Mouse (Mus musculus): Measurements from ENCODE around the gene Dnah8. TPM values are rescaled to one million over a fixed set of nuclear protein-coding genes. Genes with fewer than 3 reads are reported as not detected.
"Not testable (repeated sequence)": the region's sequence is repeated elsewhere in the genome, so short reads cannot be mapped to it uniquely, and the experiment has no call there.

The Dnah8 gene
- polyA plus RNA-seq (2014; fragmentation: Nextera tagmentation; extraction: Ambion mirVana): 0.60 and 0.67 TPM in 2 replicates

- not testable (repeated sequence) for H3K36me3 ChIP-seq (ENCODE audit: control insufficient read depth, insufficient read depth, low read length); H3K4me1 ChIP-seq (ENCODE audit: control insufficient read depth, insufficient read depth, low read length); H3K27ac ChIP-seq (replicated peaks; ENCODE audit: low read depth, low read length); ATAC-seq (ENCODE audit: insufficient number of reproducible peaks, low FRiP score, low TSS enrichment, low read depth); H3K4me3 ChIP-seq (ENCODE audit: low read depth, low read length); DNase-seq (ENCODE audit: low spot score); H3K27me3 ChIP-seq (ENCODE audit: control insufficient read depth, insufficient read depth, low read length); H3K9ac ChIP-seq (ENCODE audit: low read length); H3K4me2 ChIP-seq (ENCODE audit: low read depth, severe bottlenecking); H3K9me3 ChIP-seq (ENCODE audit: control insufficient read depth, low read length)
- no CpG with 5 or more reads among the region's 20 CpGs for WGBS
Measured at GRCm38 (mm10) chr17:30624132-30624531, at the start of gene Dnah8. Dnah8 (plus strand) TSS chr17:30624354.

GRCm38 (mm10) chr17:30574783-30575075 is 49.4 kb upstream of the Dnah8 start:
- WGBS: 81% methylated on average over 8 of the region's 8 CpGs
- no peaks in the 10 kb centered on the region for H3K27me3 ChIP-seq (ENCODE audit: control insufficient read depth, insufficient read depth, low read length)
- H3K9ac ChIP-seq (ENCODE audit: low read length): no peak overlapping the region
- H3K36me3 ChIP-seq (ENCODE audit: control insufficient read depth, insufficient read depth, low read length): no peaks in the 10 kb centered on the region
- H3K4me1 ChIP-seq (ENCODE audit: control insufficient read depth, insufficient read depth, low read length): peaks cover 7% of the 10 kb centered on the region
- ATAC-seq (ENCODE audit: insufficient number of reproducible peaks, low FRiP score, low TSS enrichment, low read depth) (no peak), DNase-seq (ENCODE audit: low spot score) (no peak)
- no peak overlapping the region for H3K4me2 ChIP-seq (ENCODE audit: low read depth, severe bottlenecking)
- no peak overlapping the region for H3K27ac ChIP-seq (replicated peaks; ENCODE audit: low read depth, low read length)
- H3K9me3 ChIP-seq (ENCODE audit: control insufficient read depth, low read length): no peaks in the 10 kb centered on the region
- H3K4me3 ChIP-seq (ENCODE audit: low read depth, low read length): no peak overlapping the region

- H3K27me3 ChIP-seq (ENCODE audit: control insufficient read depth, insufficient read depth, low read length): no peaks in the 10 kb centered on the region
- WGBS: 8% methylated on average over 35 of the region's 35 CpGs
- DNase-seq (ENCODE audit: low spot score): peak; percentile 57
- H3K27ac ChIP-seq (replicated peaks; ENCODE audit: low read depth, low read length): 0 out of 2 replicates have a peak overlapping the region, but pooled peaks have one; percentile 61
- peak overlapping the region; percentile 68 for H3K9ac ChIP-seq (ENCODE audit: low read length)
- H3K4me3 ChIP-seq (ENCODE audit: low read depth, low read length): peak overlapping the region; percentile 69
- H3K9me3 ChIP-seq (ENCODE audit: control insufficient read depth, low read length): no peaks in the 10 kb centered on the region
- no peaks in the 10 kb centered on the region for H3K36me3 ChIP-seq (ENCODE audit: control insufficient read depth, insufficient read depth, low read length)
- no peak for ATAC-seq (ENCODE audit: insufficient number of reproducible peaks, low FRiP score, low TSS enrichment, low read depth)
- H3K4me1 ChIP-seq (ENCODE audit: control insufficient read depth, insufficient read depth, low read length): peaks cover 7% of the 10 kb centered on the region
- H3K4me2 ChIP-seq (ENCODE audit: low read depth, severe bottlenecking): peak overlapping the region; percentile 70
Measured at GRCm38 (mm10) chr17:30575121-30575904, 48.8 kb upstream of the Dnah8 start.

- Histone ChIP-seq H3K4me3 (ENCODE audit: low read depth, low read length) (peak within 1 kb of the TSS; percentile 69), H3K4me2 (ENCODE audit: low read depth, severe bottlenecking) (peak within 1 kb of the TSS; percentile 70), H3K4me1 (ENCODE audit: control insufficient read depth, insufficient read depth, low read length) (peaks cover 7% of the 10 kb centered on the region), H3K27me3 (ENCODE audit: control insufficient read depth, insufficient read depth, low read length) (no peaks in the 10 kb centered on the region), H3K36me3 (ENCODE audit: control insufficient read depth, insufficient read depth, low read length) (no peaks in the 10 kb centered on the region), H3K9me3 (ENCODE audit: control insufficient read depth, low read length) (no peaks in the 10 kb centered on the region), H3K9ac (ENCODE audit: low read length) (peak within 1 kb of the TSS; percentile 68), H3K27ac (replicated peaks; ENCODE audit: low read depth, low read length) (peak within 1 kb of the TSS; percentile 61)
- DNase-seq (ENCODE audit: low spot score) (peak; percentile 91), ATAC-seq (ENCODE audit: insufficient number of reproducible peaks, low FRiP score, low TSS enrichment, low read depth) (peak; percentile 90)
- WGBS: under 1% methylated on average over 94 of the region's 94 CpGs
Measured at GRCm38 (mm10) chr17:30575941-30576773, 48.0 kb upstream of the Dnah8 start, which contains the start of gene Btbd9. Btbd9 (minus strand) TSS chr17:30576488.

- H3K36me3 ChIP-seq (ENCODE audit: control insufficient read depth, insufficient read depth, low read length): no peaks in the 10 kb centered on the region
- 67% methylated on average over 12 of the region's 12 CpGs for WGBS
Measured at GRCm38 (mm10) chr17:30576946-30577345, 47.2 kb upstream of the Dnah8 start.

GRCm38 (mm10) chr17:30580781-30581180 is 43.4 kb upstream of the Dnah8 start:
- DNase-seq (ENCODE audit: low spot score) (no peak), ATAC-seq (ENCODE audit: insufficient number of reproducible peaks, low FRiP score, low TSS enrichment, low read depth) (no peak)
- Histone ChIP-seq H3K9ac (ENCODE audit: low read length) (no peak overlapping the region), H3K27me3 (ENCODE audit: control insufficient read depth, insufficient read depth, low read length) (no peaks in the 10 kb centered on the region), H3K36me3 (ENCODE audit: control insufficient read depth, insufficient read depth, low read length) (no peaks in the 10 kb centered on the region), H3K4me1 (ENCODE audit: control insufficient read depth, insufficient read depth, low read length) (peaks cover 4% of the 10 kb centered on the region), H3K9me3 (ENCODE audit: control insufficient read depth, low read length) (no peaks in the 10 kb centered on the region), H3K27ac (replicated peaks; ENCODE audit: low read depth, low read length) (no peak overlapping the region), H3K4me3 (ENCODE audit: low read depth, low read length) (no peak overlapping the region), H3K4me2 (ENCODE audit: low read depth, severe bottlenecking) (no peak overlapping the region)
- WGBS: 60% methylated on average over 1 of the region's 1 CpGs

More at GRCm38 (mm10) chr17:30576946-30577345, 47.2 kb upstream of the Dnah8 start:
- no peak for ATAC-seq (ENCODE audit: insufficient number of reproducible peaks, low FRiP score, low TSS enrichment, low read depth)
- H3K4me3 ChIP-seq (ENCODE audit: low read depth, low read length): peak overlapping the region; percentile 69
- peak overlapping the region; percentile 70 for H3K4me2 ChIP-seq (ENCODE audit: low read depth, severe bottlenecking)
- no peak for DNase-seq (ENCODE audit: low spot score)
- H3K27ac ChIP-seq (replicated peaks; ENCODE audit: low read depth, low read length): no peak overlapping the region
- no peaks in the 10 kb centered on the region for H3K9me3 ChIP-seq (ENCODE audit: control insufficient read depth, low read length)
- no peaks in the 10 kb centered on the region for H3K27me3 ChIP-seq (ENCODE audit: control insufficient read depth, insufficient read depth, low read length)
- H3K9ac ChIP-seq (ENCODE audit: low read length): peak overlapping the region; percentile 68
- peaks cover 7% of the 10 kb centered on the region for H3K4me1 ChIP-seq (ENCODE audit: control insufficient read depth, insufficient read depth, low read length)

GRCm38 (mm10) chr17:30581201-30581600 is 43.0 kb upstream of the Dnah8 start:
- no peak overlapping the region for H3K4me3 ChIP-seq (ENCODE audit: low read depth, low read length)
- peaks cover 4% of the 10 kb centered on the region for H3K4me1 ChIP-seq (ENCODE audit: control insufficient read depth, insufficient read depth, low read length)
- no peaks in the 10 kb centered on the region for H3K36me3 ChIP-seq (ENCODE audit: control insufficient read depth, insufficient read depth, low read length)
- H3K27me3 ChIP-seq (ENCODE audit: control insufficient read depth, insufficient read depth, low read length): no peaks in the 10 kb centered on the region
- no peak overlapping the region for H3K27ac ChIP-seq (replicated peaks; ENCODE audit: low read depth, low read length)
- 84% methylated on average over 6 of the region's 6 CpGs for WGBS
- H3K4me2 ChIP-seq (ENCODE audit: low read depth, severe bottlenecking): no peak overlapping the region
- no peak for DNase-seq (ENCODE audit: low spot score)
- ATAC-seq (ENCODE audit: insufficient number of reproducible peaks, low FRiP score, low TSS enrichment, low read depth): no peak
- H3K9ac ChIP-seq (ENCODE audit: low read length): no peak overlapping the region
- H3K9me3 ChIP-seq (ENCODE audit: control insufficient read depth, low read length): no peaks in the 10 kb centered on the region

- H3K36me3 ChIP-seq (ENCODE audit: control insufficient read depth, insufficient read depth, low read length): no peaks in the 10 kb centered on the region
- no peaks in the 10 kb centered on the region for H3K4me1 ChIP-seq (ENCODE audit: control insufficient read depth, insufficient read depth, low read length)
- DNase-seq (ENCODE audit: low spot score): no peak
- 84% methylated on average over 3 of the region's 3 CpGs for WGBS
- no peak overlapping the region for H3K4me2 ChIP-seq (ENCODE audit: low read depth, severe bottlenecking)
- no peak overlapping the region for H3K9ac ChIP-seq (ENCODE audit: low read length)
- H3K4me3 ChIP-seq (ENCODE audit: low read depth, low read length): no peak overlapping the region
- H3K9me3 ChIP-seq (ENCODE audit: control insufficient read depth, low read length): no peaks in the 10 kb centered on the region
- H3K27ac ChIP-seq (replicated peaks; ENCODE audit: low read depth, low read length): no peak overlapping the region
- no peaks in the 10 kb centered on the region for H3K27me3 ChIP-seq (ENCODE audit: control insufficient read depth, insufficient read depth, low read length)
- no peak for ATAC-seq (ENCODE audit: insufficient number of reproducible peaks, low FRiP score, low TSS enrichment, low read depth)
Measured at GRCm38 (mm10) chr17:30582313-30582712, 41.8 kb upstream of the Dnah8 start.

Measured in limb, embryonic 11.5 days (tissue).